Mouse (Mus musculus) brain, embryonic 14.5 days (tissue): ENCODE measurements at regions not wholly inside any gene's neighbourhood (a gene's known extent, or its start where the extent isn't known, plus 50 kb on each side); places are given as distances from the start of the nearest gene placed in this dataset.
A peak's percentile ranks its signal among the peaks of the same experiment; 100 is the strongest.
"Not testable (repeated sequence)": the region's sequence is repeated elsewhere in the genome, so short reads cannot be mapped to it uniquely, and the experiment has no call there.

Source experiments
- DNase-seq: peaks from one replicate; pipeline ENCODE4 v3.0.0-alpha.2; 2011; ENCODE audit warnings: low read depth
- CTCF ChIP-seq: fragments of 200-500 bp; IDR thresholded peaks from 2 replicates; pipeline ENCODE4 v1.5.1; 2012; ENCODE audit warnings: inconsistent platforms, mild to moderate bottlenecking, moderate library complexity, borderline replicate concordance; ENCODE audit not compliant: insufficient read depth, insufficient read length; ENCODE audit errors: extremely low read depth
- POLR2A ChIP-seq: fragments of 200-500 bp; IDR thresholded peaks from 2 replicates; pipeline ENCODE4 v1.6.1; 2012; ENCODE audit warnings: mild to moderate bottlenecking, inconsistent platforms, borderline replicate concordance; ENCODE audit not compliant: poor library complexity, insufficient read depth, insufficient read length, severe bottlenecking; ENCODE audit errors: extremely low read depth

DNA sequence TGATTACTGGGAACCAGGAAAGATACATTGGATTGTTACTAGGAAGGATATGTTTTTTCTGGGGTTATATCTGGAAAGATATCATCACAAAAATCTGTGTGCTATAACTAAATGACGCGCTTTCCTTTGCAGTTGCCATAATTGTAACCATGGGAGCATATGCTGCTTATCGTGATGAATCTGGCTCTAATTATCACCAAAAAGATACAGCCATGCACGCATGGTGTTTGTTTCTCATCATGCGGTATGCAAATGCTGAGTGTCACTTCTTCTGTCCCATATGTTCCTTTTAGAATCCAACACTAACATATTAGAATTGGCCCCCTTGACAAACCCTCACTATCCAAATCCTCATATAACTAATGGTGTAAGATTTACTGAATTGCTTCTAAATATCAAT lies 227.4 kb downstream of the Scg2 start:
- DNase-seq: peak; percentile 87

DNA sequence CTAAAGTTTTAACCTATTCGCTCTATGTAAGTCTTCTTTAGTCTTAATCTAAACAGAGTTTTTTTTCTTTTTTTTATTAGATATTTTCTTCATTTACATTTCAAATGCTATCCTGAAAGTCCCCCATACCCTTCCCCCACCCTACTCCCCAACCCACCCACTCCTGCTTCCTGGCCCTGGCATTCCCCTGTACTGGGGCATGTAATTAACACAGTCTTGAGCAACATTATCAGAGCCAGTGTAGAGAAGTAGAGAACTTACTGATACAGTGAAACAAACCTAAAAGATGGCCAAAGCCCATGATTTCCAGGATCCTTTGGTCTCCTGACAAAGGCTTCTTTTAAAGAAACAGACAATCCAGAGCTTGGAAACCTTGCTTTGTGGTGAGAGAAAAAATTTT lies 227.9 kb downstream of the Scg2 start:
- not testable (repeated sequence) for DNase-seq

More for the DNA sequence above, 227.4 kb downstream of the Scg2 start:
- TF ChIP-seq POLR2A (no peak), CTCF (no peak)

DNA sequence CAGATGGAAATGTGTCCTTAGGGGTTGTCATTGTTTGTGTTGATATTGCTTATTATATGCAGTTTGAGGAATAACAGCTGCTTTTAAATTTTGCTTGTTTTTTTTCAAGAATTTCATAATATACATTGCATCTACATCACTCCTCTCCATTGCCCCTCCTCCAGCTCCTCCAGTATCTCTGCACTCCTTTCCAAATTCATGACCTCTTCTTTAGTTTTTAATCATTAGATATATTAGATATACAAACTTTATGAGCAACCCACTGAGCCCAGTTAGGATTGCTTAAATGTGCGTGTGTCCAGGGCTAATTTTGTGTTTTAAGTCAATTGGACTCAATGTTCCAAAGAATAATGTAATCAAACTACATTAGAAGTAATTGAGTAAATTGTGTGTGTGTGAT lies 232.7 kb downstream of the Scg2 start:
- DNase-seq: no peak
- no peak for TF ChIP-seq POLR2A
- TF ChIP-seq CTCF: no peak

DNA sequence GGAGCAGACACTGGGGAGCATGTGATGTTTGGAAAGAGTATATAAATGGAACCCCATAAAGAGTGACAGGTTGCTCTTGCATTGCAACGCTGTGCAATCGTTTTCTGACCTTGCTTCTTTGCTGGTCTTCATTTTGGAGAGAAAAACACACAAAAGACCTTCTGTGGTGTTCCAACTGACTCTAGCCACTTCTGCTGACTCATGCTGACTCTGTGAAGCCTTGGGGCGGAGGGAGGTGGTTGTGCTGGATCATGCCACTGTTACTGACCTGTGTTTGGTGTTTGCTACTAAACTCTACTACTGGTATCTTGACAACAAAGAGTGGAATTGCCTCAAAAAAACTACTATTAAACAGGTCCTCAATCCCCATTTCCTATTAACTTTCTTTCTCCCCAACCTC lies 242.2 kb downstream of the Scg2 start:
- no peak for DNase-seq
- TF ChIP-seq POLR2A (no peak), CTCF (no peak)

DNA sequence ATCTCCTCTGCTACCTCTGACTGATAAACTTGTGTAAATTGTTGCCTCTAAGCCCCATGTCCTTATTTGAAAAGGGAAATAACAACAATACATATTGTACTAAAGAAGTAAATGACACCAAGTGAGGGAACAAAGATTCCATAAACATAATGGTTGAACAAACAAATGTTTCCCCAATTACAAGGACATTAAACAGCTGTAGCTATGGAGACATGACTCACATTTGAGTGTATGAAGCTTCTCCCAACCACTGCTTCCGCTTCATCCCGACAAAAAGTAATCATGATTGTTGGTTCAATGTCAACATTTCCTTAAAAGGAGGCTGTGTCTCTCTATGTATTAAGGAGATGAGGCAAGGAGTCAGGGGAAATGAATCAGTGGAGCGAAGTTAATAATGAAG lies 248.9 kb downstream of the Scg2 start:
- TF ChIP-seq CTCF (no peak), POLR2A (no peak)
- no peak for DNase-seq

DNA sequence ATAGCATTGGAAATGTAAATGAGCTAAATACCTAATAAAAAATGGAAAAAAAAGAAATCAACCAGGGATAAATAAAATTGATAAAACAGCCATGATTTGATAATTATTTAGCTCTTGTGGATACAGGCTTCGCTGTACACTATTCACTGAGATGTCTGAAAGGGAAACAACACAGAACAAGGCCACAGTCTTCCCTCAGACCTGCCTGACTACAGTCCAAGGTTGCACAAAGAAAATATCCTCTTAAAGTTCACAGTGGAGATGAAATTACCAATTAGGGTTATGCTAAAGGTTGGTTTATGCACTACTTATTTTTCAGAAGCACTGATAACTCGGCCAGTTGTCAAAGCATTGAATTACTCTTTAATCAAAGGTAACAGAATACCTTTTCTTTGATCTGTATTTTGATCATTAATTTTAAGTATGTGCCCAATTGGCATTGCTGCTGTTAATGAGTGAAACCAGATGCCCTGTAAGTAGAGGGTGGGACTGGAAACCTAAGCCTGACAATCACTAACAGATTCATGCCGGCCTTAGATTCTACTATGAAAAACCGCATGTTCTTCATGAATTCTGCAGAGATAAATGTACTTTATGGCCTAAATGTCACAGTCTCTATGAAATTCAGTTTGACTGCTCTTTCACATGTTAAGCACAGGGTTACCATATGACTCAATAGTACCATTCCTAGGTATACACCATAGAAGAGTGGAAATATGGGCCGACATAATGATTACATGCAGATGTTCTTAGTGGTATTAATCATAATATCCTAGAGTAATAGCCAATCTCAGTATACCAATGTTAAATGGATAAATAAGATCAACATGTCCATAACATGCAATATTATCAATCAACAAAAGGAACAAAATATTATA lies 256.1 kb downstream of the Scg2 start:
- TF ChIP-seq CTCF (no peak), POLR2A (no peak)
- no peak for DNase-seq

DNA sequence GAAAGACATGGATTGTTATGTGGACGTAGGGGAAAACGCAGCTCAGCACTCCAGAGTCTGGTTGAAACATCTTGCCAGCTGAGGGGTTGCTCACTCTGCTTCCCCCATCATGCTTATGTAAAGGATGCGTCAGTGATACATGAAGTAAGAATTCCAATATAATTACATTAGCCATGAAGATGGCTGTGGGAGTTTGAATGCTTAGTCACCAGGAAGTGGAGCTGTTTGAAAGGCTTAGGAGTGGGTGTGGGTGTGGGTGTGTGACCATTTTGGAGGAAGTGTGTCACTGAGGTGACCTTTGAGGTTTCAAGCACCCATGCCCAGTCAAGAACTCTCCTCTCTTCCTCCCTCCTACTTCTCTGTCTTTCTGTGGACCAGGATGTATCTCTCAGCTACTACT lies 295.8 kb downstream of the Scg2 start:
- TF ChIP-seq POLR2A (no peak), CTCF (no peak)
- no peak for DNase-seq
